Mouse (Mus musculus): Measurements from ENCODE around the gene Yy1.

- no peak for TF ChIP-seq CTCF (IDR thresholded peaks at IDR 0.05; ENCODE audit: control insufficient read depth, insufficient read depth, insufficient replicate concordance, low read depth, low read length)
- TF ChIP-seq POLR2A (IDR thresholded peaks at IDR 0.05; ENCODE audit: control insufficient read depth, low read depth, low read length) = no peak
Measured at GRCm38 (mm10) chr12:108835208-108835839, 42.6 kb downstream of the Yy1 start.
